Mouse (Mus musculus): ENCODE results near the gene Apoh. TPM values are rescaled to one million over a fixed set of nuclear protein-coding genes. Genes with fewer than 3 reads are reported as not detected.

Gene Apoh
- polyA plus RNA-seq, 1 experiment from 2014 or later, result not detected

GRCm38 (mm10) chr11:108418540-108418939 is 75.4 kb downstream of the Apoh start:
- no peaks in the 10 kb centered on the region for H3K36me3 ChIP-seq (ENCODE audit: control insufficient read depth, insufficient read depth, low read length)

GRCm38 (mm10) chr11:108419242-108419641 is 76.1 kb downstream of the Apoh start:
- Histone ChIP-seq H3K4me1 (ENCODE audit: control insufficient read depth, insufficient read depth, low read length) (peaks cover 5% of the 10 kb centered on the region; the same call in 1 of the 2 replicates), H3K9me3 (ENCODE audit: control insufficient read depth, low read length) (no peaks in the 10 kb centered on the region), H3K4me2 (ENCODE audit: low read depth) (no peak overlapping the region), H3K27me3 (ENCODE audit: control insufficient read depth, insufficient read depth, low read length) (no peaks in the 10 kb centered on the region), H3K4me3 (ENCODE audit: low read depth, low read length) (no peak overlapping the region), H3K9ac (ENCODE audit: low read length) (no peak overlapping the region), H3K27ac (ENCODE audit: low read depth, low read length) (no peak overlapping the region), H3K36me3 (ENCODE audit: control insufficient read depth, insufficient read depth, low read length) (no peaks in the 10 kb centered on the region)
- DNase-seq (ENCODE audit: low spot score) (no peak), ATAC-seq (ENCODE audit: insufficient read depth, low FRiP score, low TSS enrichment) (no peak)
- WGBS, result 90% methylated on average over 6 of the region's 6 CpGs

More at GRCm38 (mm10) chr11:108418540-108418939, 75.4 kb downstream of the Apoh start:
- 54% methylated on average over 1 of the region's 1 CpGs for WGBS
- no peak for DNase-seq (ENCODE audit: low spot score)
- no peak overlapping the region for H3K27ac ChIP-seq (ENCODE audit: low read depth, low read length)
- H3K4me2 ChIP-seq (ENCODE audit: low read depth), result no peak overlapping the region
- H3K9ac ChIP-seq (ENCODE audit: low read length), result no peak overlapping the region
- ATAC-seq (ENCODE audit: insufficient read depth, low FRiP score, low TSS enrichment), result no peak
- H3K4me3 ChIP-seq (ENCODE audit: low read depth, low read length), result no peak overlapping the region
- no peaks in the 10 kb centered on the region for H3K27me3 ChIP-seq (ENCODE audit: control insufficient read depth, insufficient read depth, low read length)
- H3K9me3 ChIP-seq (ENCODE audit: control insufficient read depth, low read length), result no peaks in the 10 kb centered on the region
- H3K4me1 ChIP-seq (ENCODE audit: control insufficient read depth, insufficient read depth, low read length), result no peaks in the 10 kb centered on the region

GRCm38 (mm10) chr11:108420751-108421150 is 77.6 kb downstream of the Apoh start:
- Histone ChIP-seq H3K36me3 (ENCODE audit: control insufficient read depth, insufficient read depth, low read length) (no peaks in the 10 kb centered on the region), H3K9me3 (ENCODE audit: control insufficient read depth, low read length) (no peaks in the 10 kb centered on the region), H3K4me1 (ENCODE audit: control insufficient read depth, insufficient read depth, low read length) (peaks cover 5% of the 10 kb centered on the region; the same call in 1 of the 2 replicates), H3K4me3 (ENCODE audit: low read depth, low read length) (no peak overlapping the region), H3K27me3 (ENCODE audit: control insufficient read depth, insufficient read depth, low read length) (no peaks in the 10 kb centered on the region), H3K27ac (ENCODE audit: low read depth, low read length) (no peak overlapping the region), H3K4me2 (ENCODE audit: low read depth) (no peak overlapping the region), H3K9ac (ENCODE audit: low read length) (no peak overlapping the region)
- WGBS, result 72% methylated on average over 4 of the region's 4 CpGs
- DNase-seq (ENCODE audit: low spot score), result no peak
- no peak for ATAC-seq (ENCODE audit: insufficient read depth, low FRiP score, low TSS enrichment)

- Histone ChIP-seq H3K36me3 (ENCODE audit: control insufficient read depth, insufficient read depth, low read length) (no peaks in the 10 kb centered on the region), H3K9me3 (ENCODE audit: control insufficient read depth, low read length) (no peaks in the 10 kb centered on the region), H3K4me2 (ENCODE audit: low read depth) (no peak overlapping the region), H3K27me3 (ENCODE audit: control insufficient read depth, insufficient read depth, low read length) (no peaks in the 10 kb centered on the region), H3K27ac (ENCODE audit: low read depth, low read length) (no peak overlapping the region), H3K4me1 (ENCODE audit: control insufficient read depth, insufficient read depth, low read length) (peaks cover 5% of the 10 kb centered on the region; the same call in 1 of the 2 replicates), H3K4me3 (ENCODE audit: low read depth, low read length) (no peak overlapping the region), H3K9ac (ENCODE audit: low read length) (no peak overlapping the region)
- DNase-seq (ENCODE audit: low spot score) (no peak), ATAC-seq (ENCODE audit: insufficient read depth, low FRiP score, low TSS enrichment) (no peak)
- 55% methylated on average over 7 of the region's 7 CpGs for WGBS
Observed at GRCm38 (mm10) chr11:108423221-108423620, 80.1 kb downstream of the Apoh start.

GRCm38 (mm10) chr11:108424111-108424510 is 81.0 kb downstream of the Apoh start:
- H3K36me3 ChIP-seq (ENCODE audit: control insufficient read depth, insufficient read depth, low read length), result no peaks in the 10 kb centered on the region
- DNase-seq (ENCODE audit: low spot score), result peak; percentile 19
- no peaks in the 10 kb centered on the region for H3K27me3 ChIP-seq (ENCODE audit: control insufficient read depth, insufficient read depth, low read length)
- no peak overlapping the region for H3K9ac ChIP-seq (ENCODE audit: low read length)
- peak overlapping the region; percentile 47 for H3K4me2 ChIP-seq (ENCODE audit: low read depth)
- WGBS, result 2% methylated on average over 5 of the region's 5 CpGs
- H3K4me3 ChIP-seq (ENCODE audit: low read depth, low read length), result peak overlapping the region; percentile 50
- no peaks in the 10 kb centered on the region for H3K9me3 ChIP-seq (ENCODE audit: control insufficient read depth, low read length)
- H3K4me1 ChIP-seq (ENCODE audit: control insufficient read depth, insufficient read depth, low read length), result peaks cover 5% of the 10 kb centered on the region; the same call in 1 of the 2 replicates
- no peak overlapping the region for H3K27ac ChIP-seq (ENCODE audit: low read depth, low read length)
- ATAC-seq (ENCODE audit: insufficient read depth, low FRiP score, low TSS enrichment), result no peak

GRCm38 (mm10) chr11:108424889-108425591 is 81.9 kb downstream of the Apoh start, which contains the start of gene Cep112:
TSS of gene Cep112 (plus strand) at chr11:108425192.
- H3K9ac ChIP-seq (ENCODE audit: low read length), result peak within 1 kb of the TSS; percentile 63
- H3K4me1 ChIP-seq (ENCODE audit: control insufficient read depth, insufficient read depth, low read length), result peaks cover 5% of the 10 kb centered on the region; the same call in 1 of the 2 replicates
- DNase-seq (ENCODE audit: low spot score), result peak; percentile 98
- H3K9me3 ChIP-seq (ENCODE audit: control insufficient read depth, low read length), result no peaks in the 10 kb centered on the region
- ATAC-seq (ENCODE audit: insufficient read depth, low FRiP score, low TSS enrichment), result peak; percentile 95
- H3K36me3 ChIP-seq (ENCODE audit: control insufficient read depth, insufficient read depth, low read length), result no peaks in the 10 kb centered on the region
- under 1% methylated on average over 61 of the region's 61 CpGs for WGBS
- no peak within 1 kb of the TSS for H3K27ac ChIP-seq (ENCODE audit: low read depth, low read length)
- no peaks in the 10 kb centered on the region for H3K27me3 ChIP-seq (ENCODE audit: control insufficient read depth, insufficient read depth, low read length)
- peak within 1 kb of the TSS; percentile 50 for H3K4me3 ChIP-seq (ENCODE audit: low read depth, low read length)
- peak within 1 kb of the TSS; percentile 47 for H3K4me2 ChIP-seq (ENCODE audit: low read depth)

GRCm38 (mm10) chr11:108425592-108425921 is 82.4 kb downstream of the Apoh start:
- Histone ChIP-seq H3K9me3 (ENCODE audit: control insufficient read depth, low read length) (no peaks in the 10 kb centered on the region), H3K4me1 (ENCODE audit: control insufficient read depth, insufficient read depth, low read length) (peaks cover 5% of the 10 kb centered on the region; the same call in 1 of the 2 replicates), H3K27ac (ENCODE audit: low read depth, low read length) (no peak overlapping the region), H3K9ac (ENCODE audit: low read length) (peak overlapping the region; percentile 63), H3K27me3 (ENCODE audit: control insufficient read depth, insufficient read depth, low read length) (no peaks in the 10 kb centered on the region), H3K4me3 (ENCODE audit: low read depth, low read length) (peak overlapping the region; percentile 50), H3K36me3 (ENCODE audit: control insufficient read depth, insufficient read depth, low read length) (no peaks in the 10 kb centered on the region), H3K4me2 (ENCODE audit: low read depth) (peak overlapping the region; percentile 47)
- DNase-seq (ENCODE audit: low spot score), result no peak
- 6% methylated on average over 14 of the region's 14 CpGs for WGBS
- no peak; the same call in 1 of the 2 replicates for ATAC-seq (ENCODE audit: insufficient read depth, low FRiP score, low TSS enrichment)

GRCm38 (mm10) chr11:108426086-108426485 is 82.9 kb downstream of the Apoh start:
- peak overlapping the region; percentile 47; the same call in 1 of the 2 replicates for H3K4me2 ChIP-seq (ENCODE audit: low read depth)
- no peaks in the 10 kb centered on the region for H3K27me3 ChIP-seq (ENCODE audit: control insufficient read depth, insufficient read depth, low read length)
- DNase-seq (ENCODE audit: low spot score) (no peak), ATAC-seq (ENCODE audit: insufficient read depth, low FRiP score, low TSS enrichment) (no peak)
- no peaks in the 10 kb centered on the region for H3K36me3 ChIP-seq (ENCODE audit: control insufficient read depth, insufficient read depth, low read length)
- H3K4me1 ChIP-seq (ENCODE audit: control insufficient read depth, insufficient read depth, low read length), result peaks cover 5% of the 10 kb centered on the region; the same call in 1 of the 2 replicates
- H3K9me3 ChIP-seq (ENCODE audit: control insufficient read depth, low read length), result no peaks in the 10 kb centered on the region
- 85% methylated on average over 3 of the region's 3 CpGs for WGBS
- H3K4me3 ChIP-seq (ENCODE audit: low read depth, low read length), result peak overlapping the region; percentile 50
- H3K27ac ChIP-seq (ENCODE audit: low read depth, low read length), result no peak overlapping the region
- no peak overlapping the region for H3K9ac ChIP-seq (ENCODE audit: low read length)

- H3K9ac ChIP-seq (ENCODE audit: low read length), result no peak overlapping the region
- peaks cover 5% of the 10 kb centered on the region; the same call in 1 of the 2 replicates for H3K4me1 ChIP-seq (ENCODE audit: control insufficient read depth, insufficient read depth, low read length)
- no peak overlapping the region for H3K4me3 ChIP-seq (ENCODE audit: low read depth, low read length)
- 74% methylated on average over 6 of the region's 6 CpGs for WGBS
- no peak for ATAC-seq (ENCODE audit: insufficient read depth, low FRiP score, low TSS enrichment)
- no peaks in the 10 kb centered on the region for H3K27me3 ChIP-seq (ENCODE audit: control insufficient read depth, insufficient read depth, low read length)
- H3K9me3 ChIP-seq (ENCODE audit: control insufficient read depth, low read length), result no peaks in the 10 kb centered on the region
- no peak for DNase-seq (ENCODE audit: low spot score)
- no peak overlapping the region for H3K27ac ChIP-seq (ENCODE audit: low read depth, low read length)
- H3K36me3 ChIP-seq (ENCODE audit: control insufficient read depth, insufficient read depth, low read length), result no peaks in the 10 kb centered on the region
- H3K4me2 ChIP-seq (ENCODE audit: low read depth), result no peak overlapping the region
Observed at GRCm38 (mm10) chr11:108427191-108427590, 84.0 kb downstream of the Apoh start.

All from neural tube, embryonic 11.5 days (tissue).